Mouse (Mus musculus) CH12.LX (cell line): ENCODE results near the gene 6030468B19Rik.

Experiments used
- POLR2A ChIP-seq: IDR thresholded peaks from 2 replicates; pipeline ENCODE4 v1.6.1; 2011; ENCODE audit warnings: low read depth, mild to moderate bottlenecking, improper control_type of control experiment, low read length
- TCF12 ChIP-seq: IDR thresholded peaks from 2 replicates; pipeline ENCODE4 v1.6.1; 2014; ENCODE audit warnings: low read depth, mild to moderate bottlenecking, inconsistent platforms, low read length, improper control_type of control experiment
- ZKSCAN1 ChIP-seq: IDR thresholded peaks from 2 replicates; pipeline ENCODE4 v1.6.1; 2012; ENCODE audit warnings: low read depth, inconsistent platforms, low read length, improper control_type of control experiment, borderline replicate concordance
- ZMIZ1 ChIP-seq: IDR thresholded peaks from 2 replicates; pipeline ENCODE4 v1.6.1; 2012; ENCODE audit warnings: low read depth, mild to moderate bottlenecking, inconsistent platforms, low read length, improper control_type of control experiment

GRCm38 (mm10) chr11:117840910-117841309, 43.5 kb downstream of the 6030468B19Rik start:
- TF ChIP-seq ZMIZ1 (no peak), TCF12 (no peak), POLR2A (no peak), ZKSCAN1 (no peak)
